Mouse (Mus musculus): ENCODE measurements around the gene Tyw3. TPM values are rescaled to one million over a fixed set of nuclear protein-coding genes. Genes with fewer than 3 reads are reported as not detected.

Tyw3 gene
- total RNA-seq, 4 experiments from 2014 or later, result 11.4 to 14.2 (median 12.7) TPM

DNA sequence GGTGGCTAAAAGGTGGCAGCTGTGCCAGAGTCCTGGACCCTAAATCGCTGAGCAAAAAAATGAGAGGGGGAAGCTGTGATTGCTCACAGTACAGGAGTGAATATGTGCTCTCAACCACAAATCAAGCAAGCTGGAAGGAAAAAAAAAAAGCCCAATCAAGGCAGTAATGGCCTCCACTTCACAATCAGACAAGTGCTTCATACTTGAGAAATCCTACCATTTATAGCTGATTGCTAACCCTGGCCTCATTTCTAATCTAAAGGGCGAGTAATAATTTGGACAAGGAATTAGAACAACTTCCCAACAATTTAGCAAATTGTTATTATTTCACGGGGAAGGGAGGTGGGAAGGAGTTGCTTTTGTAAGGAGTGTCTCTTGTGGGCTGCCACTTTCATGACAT lies 31.5 kb downstream of the Tyw3 start:
- no peak for DNase-seq (ENCODE audit: low spot score in 2 of 2)

GRCm38 (mm10) chr3:154562192-154562591 lies 34.7 kb downstream of the Tyw3 start:
- no peak for DNase-seq (ENCODE audit: low spot score in 2 of 2)

GRCm38 (mm10) chr3:154551035-154551411 lies 45.9 kb downstream of the Tyw3 start:
- DNase-seq (ENCODE audit: low spot score in 2 of 2), result no peak

DNA sequence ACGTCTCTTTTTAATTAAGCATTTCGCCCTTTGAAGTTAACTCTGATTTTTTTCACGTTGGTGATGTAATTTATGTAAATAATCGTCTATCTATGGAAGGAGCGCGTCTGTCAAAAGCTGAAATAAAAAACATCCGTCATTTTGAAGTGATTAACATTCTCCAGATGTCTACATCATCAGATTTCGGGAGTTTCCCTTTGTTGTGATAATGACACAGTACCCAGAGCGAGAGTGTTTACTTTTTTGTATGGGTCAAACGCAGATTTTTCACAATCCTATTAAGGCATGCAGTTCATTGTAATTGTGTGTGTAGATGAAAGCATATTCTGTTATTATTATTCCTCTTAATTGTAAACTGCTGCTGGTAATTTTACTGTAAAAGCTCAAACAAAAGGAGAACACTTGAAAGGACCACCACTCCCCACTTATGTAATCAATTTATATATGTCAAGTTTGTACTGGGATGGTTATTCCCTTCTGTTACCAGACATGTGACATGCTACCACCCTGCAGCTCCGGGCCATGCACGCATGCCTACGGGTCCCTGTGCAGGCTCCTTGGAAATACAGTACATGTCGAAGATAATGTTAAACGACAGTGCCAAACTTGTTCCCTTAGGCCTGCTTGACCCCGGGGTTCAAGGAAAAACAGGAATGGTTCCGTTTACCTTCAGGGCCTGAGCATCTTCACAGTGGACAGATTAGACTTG lies 46.4 kb downstream of the Tyw3 start:
- DNase-seq (ENCODE audit: low spot score in 2 of 2), result no peak

- no peak for DNase-seq (ENCODE audit: low spot score in 2 of 2)
These were observed 48.0 kb downstream of the Tyw3 start for GRCm38 (mm10) chr3:154548868-154549301.

DNA sequence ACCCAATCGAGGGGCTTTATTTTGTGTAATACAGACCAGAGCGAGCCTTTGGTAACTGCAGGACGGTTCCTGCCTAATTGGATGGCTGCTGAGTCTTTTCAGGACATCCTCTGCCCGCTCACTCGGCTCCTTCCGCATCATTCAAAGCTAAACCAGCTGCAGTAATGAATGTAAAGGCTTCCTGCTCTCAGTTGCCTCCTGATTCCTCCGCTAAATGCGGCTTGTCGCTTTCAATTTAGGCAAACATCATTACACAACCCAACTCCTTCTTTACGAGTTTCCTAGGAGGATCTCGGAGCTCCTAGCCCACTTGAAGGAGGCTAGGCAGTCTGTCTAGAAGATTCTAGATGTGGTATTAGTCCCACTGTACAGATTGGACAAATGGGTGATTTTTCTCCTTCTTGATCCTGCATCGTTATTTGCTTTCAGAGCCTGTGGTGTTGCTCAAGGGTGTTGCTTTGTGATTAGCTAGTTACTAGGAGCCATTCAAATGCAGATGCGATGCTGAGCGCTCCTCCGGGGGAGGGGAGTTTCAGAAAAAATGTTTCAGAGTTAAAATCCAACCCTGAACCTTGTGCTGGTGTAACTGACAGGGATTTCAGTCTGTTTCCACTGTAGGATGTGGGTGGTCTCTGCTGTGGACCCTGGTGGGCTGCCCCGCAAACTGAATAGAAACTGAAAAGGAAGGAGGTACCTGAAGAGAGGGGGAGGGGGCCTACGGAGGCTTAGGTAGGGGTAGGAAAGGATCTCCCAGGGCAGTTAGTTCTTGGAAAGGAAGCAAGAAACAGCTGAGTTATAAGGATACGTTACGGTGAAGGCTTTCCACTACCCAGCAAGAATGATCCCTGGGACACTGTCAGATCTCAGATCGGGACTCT lies 49.1 kb downstream of the Tyw3 start:
- DNase-seq (ENCODE audit: low spot score in 2 of 2), result no peak

DNA sequence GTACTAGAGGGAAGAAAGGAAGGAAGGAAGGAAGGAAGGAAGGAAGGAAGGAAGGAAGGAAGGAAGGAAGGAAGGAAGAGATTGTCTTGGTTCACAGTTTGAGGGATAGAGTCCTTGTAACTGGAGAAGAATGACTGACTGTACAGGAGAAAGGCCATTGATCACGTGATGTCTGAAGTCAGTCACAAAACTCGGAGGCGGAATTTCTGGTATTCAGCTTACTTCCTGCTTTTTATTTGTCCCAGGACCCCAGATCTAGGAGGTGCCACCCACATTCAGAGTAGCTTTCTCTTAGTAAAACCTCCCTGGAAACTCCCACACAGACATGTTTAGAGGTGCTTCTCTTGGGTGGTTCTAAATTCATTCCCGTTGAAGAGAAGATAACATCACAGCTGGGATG lies 50.7 kb downstream of the Tyw3 start:
- DNase-seq (ENCODE audit: low spot score in 2 of 2), result no peak

DNA sequence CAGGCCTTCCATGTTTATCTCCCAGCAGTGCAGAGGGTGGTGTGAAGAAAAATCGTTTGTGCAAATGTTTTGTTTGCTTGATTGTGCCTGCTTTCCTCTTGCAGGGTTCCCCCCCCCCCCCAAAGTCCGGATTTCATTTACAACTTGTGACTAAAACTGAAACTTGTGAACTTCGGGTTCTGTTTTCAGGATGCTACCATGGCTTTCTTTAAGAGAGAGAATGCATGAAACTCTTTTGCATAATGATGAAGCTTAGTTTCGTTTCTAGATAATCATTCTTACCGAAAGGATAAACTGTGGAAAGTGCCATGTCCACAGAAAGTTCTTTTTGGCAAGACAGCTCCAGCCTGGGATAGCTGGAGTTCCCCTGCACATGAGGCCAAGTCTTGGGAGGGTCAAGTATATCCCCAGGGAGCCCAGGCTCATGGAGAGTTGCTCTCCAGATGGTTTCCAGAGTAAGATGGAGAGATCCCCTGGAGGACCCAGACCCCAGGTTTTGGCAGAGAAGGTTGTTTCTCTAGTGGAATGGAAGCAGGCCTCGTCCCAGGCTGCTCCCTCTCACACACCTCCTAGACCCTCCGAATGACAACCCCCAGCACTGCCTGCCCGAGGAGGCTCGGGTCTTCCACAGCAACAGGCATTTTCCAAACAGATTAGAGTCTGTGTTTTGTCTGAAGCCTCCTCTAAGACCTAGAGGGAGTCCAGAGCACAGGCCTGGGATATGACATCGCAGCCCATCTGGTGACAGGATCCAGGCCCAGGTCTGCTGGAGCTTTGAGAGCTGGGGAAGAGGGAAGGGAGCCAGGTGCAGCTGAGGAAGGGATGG lies 56.6 kb downstream of the Tyw3 start:
- DNase-seq (ENCODE audit: low spot score in 2 of 2), result no peak

GRCm38 (mm10) chr3:154536134-154536533 lies 60.8 kb downstream of the Tyw3 start:
- DNase-seq (ENCODE audit: low spot score in 2 of 2), result no peak

- no peak for DNase-seq (ENCODE audit: low spot score in 2 of 2)
These were observed 63.7 kb downstream of the Tyw3 start for GRCm38 (mm10) chr3:154533246-154533645.

GRCm38 (mm10) chr3:154528973-154529372 lies 67.9 kb downstream of the Tyw3 start:
- no peak for DNase-seq (ENCODE audit: low spot score in 2 of 2)

- no peak for DNase-seq (ENCODE audit: low spot score in 2 of 2)
These were observed 70.3 kb downstream of the Tyw3 start for GRCm38 (mm10) chr3:154526610-154527009.

Other genes starting within 250 kb of the Tyw3 start
- gene Cryz, start 393 bp downstream of the Tyw3 start, total RNA-seq (2022), result 10 to 100 TPM; 18.4 to 26.9 (median 20.8) TPM
- gene Erich3, start 66.8 kb upstream of the Tyw3 start, total RNA-seq (2022), result 10 to 100 TPM; 13.9 to 16.2 (median 14.9) TPM

All from left cerebral cortex, adult 8-10 months (tissue).